12 mouse cellular contexts compared by ENCODE assay signal in genomic region chr2:123385622-123386418, GRCm38 (mm10).
A peak's percentile ranks its signal among the peaks of the same experiment; 100 is the strongest.
DNase-seq lines count a peak whose midpoint lies in the region; ATAC-seq and TF ChIP-seq lines count a peak whose summit lies in the region.
"Had no signal": no experiment of that assay in that cellular context is flagged by ENCODE, and none has a peak within 500 bp of the region (broad histone marks: within the 10 kb centered on the region; RNA-seq: fewer than 3 reads in every experiment).

No protein-coding gene starts in this region.

- ATAC-seq in cerebellum, adult (ENCODE audit: insufficient number of reproducible peaks, low FRiP score, low TSS enrichment), result no peak
- no peak for ATAC-seq in lung, postnatal 0 days
- ATAC-seq in hindbrain, embryonic 15.5 days (ENCODE audit: low FRiP score, low read depth), result no peak
- no peak for ATAC-seq in stomach, postnatal 0 days (ENCODE audit: low FRiP score, low TSS enrichment)
- ATAC-seq: liver, postnatal 0 days had no signal

- no peaks in the 10 kb centered on the region for H3K4me1 ChIP-seq in lung, postnatal 0 days (ENCODE audit: insufficient read depth, low read depth, low read length)
- no peaks in the 10 kb centered on the region for H3K4me1 ChIP-seq in hindbrain, embryonic 15.5 days (replicated peaks)
- no peaks in the 10 kb centered on the region for H3K4me1 ChIP-seq in stomach, postnatal 0 days (replicated peaks; ENCODE audit: control insufficient read depth, insufficient read depth)

- peak; percentile 27 for DNase-seq in cerebellum, adult 9-11 months
- peak; percentile 4 for DNase-seq in lung, postnatal 14 days
- no peak for DNase-seq in lung, postnatal 0 days (ENCODE audit: low spot score)
- peak; percentile 97 for DNase-seq in R1 (ENCODE audit: low read depth, low spot score)
- no peak for DNase-seq in stomach, postnatal 0 days (ENCODE audit: low spot score)
- DNase-seq in kidney, postnatal 14 days, result no peak
- DNase-seq: gastrocnemius, postnatal 25 days; liver, postnatal 0 days; thymus, postnatal 14 days had no signal

- no peaks in the 10 kb centered on the region for H3K27me3 ChIP-seq in lung, postnatal 0 days (replicated peaks; ENCODE audit: insufficient read depth, low read length)
- no peaks in the 10 kb centered on the region for H3K27me3 ChIP-seq in hindbrain, embryonic 15.5 days
- no peaks in the 10 kb centered on the region for H3K27me3 ChIP-seq in stomach, postnatal 0 days (ENCODE audit: control insufficient read depth, insufficient read depth, low read length)

- TF ChIP-seq CTCF in lung, postnatal 0 days (IDR thresholded peaks at IDR 0.05), result no peak
- TF ChIP-seq CTCF in stomach, postnatal 0 days (IDR thresholded peaks at IDR 0.05; ENCODE audit: low read depth), result no peak

- TF ChIP-seq EP300 in lung, postnatal 0 days (IDR thresholded peaks at IDR 0.05), result no peak
- no peak for TF ChIP-seq EP300 in stomach, postnatal 0 days (optimal IDR thresholded peaks at IDR 0.05)

- H3K27ac ChIP-seq in lung, postnatal 0 days (ENCODE audit: low read length), result no peak overlapping the region
- peak overlapping the region; percentile 6 for H3K27ac ChIP-seq in hindbrain, embryonic 15.5 days (replicated peaks)
- H3K27ac ChIP-seq in stomach, postnatal 0 days (replicated peaks), result no peak overlapping the region

- 66% methylated on average over 6 of the region's 6 CpGs for WGBS in lung, postnatal 0 days
- WGBS in hindbrain, embryonic 15.5 days, result 42% methylated on average over 6 of the region's 6 CpGs
- 73% methylated on average over 6 of the region's 6 CpGs for WGBS in stomach, postnatal 0 days

- no peaks in the 10 kb centered on the region for H3K36me3 ChIP-seq in lung, postnatal 0 days (ENCODE audit: insufficient read depth, low read length)
- H3K36me3 ChIP-seq in hindbrain, embryonic 15.5 days, result no peaks in the 10 kb centered on the region
- no peaks in the 10 kb centered on the region for H3K36me3 ChIP-seq in stomach, postnatal 0 days (ENCODE audit: control insufficient read depth, insufficient read depth, low read length)

- H3K9me3 ChIP-seq in lung, postnatal 0 days (ENCODE audit: low read length), result no peaks in the 10 kb centered on the region
- H3K9me3 ChIP-seq in hindbrain, embryonic 15.5 days, result no peaks in the 10 kb centered on the region
- no peaks in the 10 kb centered on the region for H3K9me3 ChIP-seq in stomach, postnatal 0 days (ENCODE audit: control insufficient read depth, low read length)

- no peak overlapping the region for H3K4me3 ChIP-seq in lung, postnatal 0 days (ENCODE audit: low read depth, low read length)
- H3K4me3 ChIP-seq in hindbrain, embryonic 15.5 days, result no peak overlapping the region
- no peak overlapping the region for H3K4me3 ChIP-seq in stomach, postnatal 0 days (ENCODE audit: low read depth, low read length)

- H3K9ac ChIP-seq in lung, postnatal 0 days (replicated peaks; ENCODE audit: low read depth), result no peak overlapping the region
- H3K9ac ChIP-seq in hindbrain, embryonic 15.5 days, result no peak overlapping the region
- no peak overlapping the region for H3K9ac ChIP-seq in stomach, postnatal 0 days (ENCODE audit: low read length)
- H3K9ac ChIP-seq: liver, postnatal 0 days had no signal

- H3K4me2 ChIP-seq in lung, postnatal 0 days (replicated peaks; ENCODE audit: low read depth, low read length), result no peak overlapping the region
- no peak overlapping the region for H3K4me2 ChIP-seq in hindbrain, embryonic 15.5 days
- no peak overlapping the region for H3K4me2 ChIP-seq in stomach, postnatal 0 days (replicated peaks; ENCODE audit: low read depth)
- H3K4me2 ChIP-seq: heart, embryonic 11.5 days had no signal

Comparison
In these comparisons a context has a peak if more than half of its experiments do, and no peak if none do; other contexts are left out.
1. DNase-seq: peak in cerebellum, adult 9-11 months (single experiment), lung, postnatal 14 days (single experiment) and R1 (single experiment); none in lung, postnatal 0 days (single experiment), stomach, postnatal 0 days (single experiment) and kidney, postnatal 14 days (single experiment).